Mouse (Mus musculus) lung, adult 18-20 months (tissue): ENCODE results near the gene Stard10.

Source experiments
- DNase-seq, 2 experiments: peaks; one replicate each; pipeline ENCODE4 v3.0.0; 2022; ENCODE audit warnings: mixed read lengths in 2 of 2

The Stard10 gene

DNA sequence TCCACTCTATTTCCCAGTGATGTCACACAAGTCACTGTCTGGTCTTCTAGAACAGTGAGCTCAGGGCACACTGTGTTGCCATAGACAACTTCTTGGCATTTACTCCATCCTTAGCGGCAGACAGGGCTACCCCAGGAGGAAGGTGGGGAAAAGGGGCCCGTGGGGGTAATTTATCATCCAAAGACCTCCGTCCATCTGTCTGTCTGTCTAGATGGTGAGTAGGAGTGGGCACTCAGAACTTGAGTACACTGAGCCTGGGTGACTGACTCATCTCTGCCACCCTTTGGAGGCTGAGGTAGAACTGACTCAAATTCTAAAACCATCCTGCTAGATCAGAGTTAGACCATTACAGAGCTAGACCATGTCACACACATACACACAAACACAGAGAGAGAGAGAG, at the start of gene Stard10:
Stard10 (plus strand) TSS at position 73 of the 400 bp plus-strand sequence.
- DNase-seq, result no peak

DNA sequence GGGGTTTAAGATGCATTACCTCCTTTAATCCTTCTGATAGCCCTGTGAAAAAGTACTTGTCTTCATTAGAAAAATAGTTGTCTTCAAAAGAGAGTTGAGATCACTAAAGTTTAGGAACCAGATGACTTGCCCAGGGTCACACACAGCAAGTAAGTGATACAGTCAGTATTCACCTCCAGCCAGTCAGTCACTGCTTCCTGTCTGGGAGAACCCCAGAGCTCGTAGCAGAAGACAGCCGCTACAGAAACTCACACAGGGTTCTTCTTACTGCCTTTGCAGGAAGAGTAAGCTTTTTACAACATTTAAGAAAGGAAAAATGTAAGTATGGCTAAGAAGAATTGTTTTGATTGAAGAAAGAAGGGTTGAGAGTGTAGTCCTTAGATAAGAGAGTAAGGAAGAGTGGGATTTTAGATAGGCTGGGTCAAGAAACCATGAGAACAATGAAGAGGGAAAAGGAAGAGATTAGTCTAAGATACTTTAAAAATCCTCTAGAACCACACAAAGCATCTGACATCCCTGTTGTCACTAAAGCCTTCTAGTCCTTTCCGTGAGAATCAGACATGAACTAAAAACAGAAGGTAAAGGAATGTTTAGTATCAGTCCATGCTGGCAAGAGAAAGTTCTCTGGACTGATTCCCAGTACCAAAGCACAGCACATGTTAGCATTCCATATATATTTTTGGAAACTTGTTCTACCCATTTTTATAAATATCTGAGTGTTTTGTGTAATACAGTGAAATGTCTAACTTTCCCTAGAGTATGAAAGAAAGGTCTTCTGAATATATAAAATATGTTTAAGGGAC, 49.2 kb upstream of the Stard10 start:
- no peak for DNase-seq

DNA sequence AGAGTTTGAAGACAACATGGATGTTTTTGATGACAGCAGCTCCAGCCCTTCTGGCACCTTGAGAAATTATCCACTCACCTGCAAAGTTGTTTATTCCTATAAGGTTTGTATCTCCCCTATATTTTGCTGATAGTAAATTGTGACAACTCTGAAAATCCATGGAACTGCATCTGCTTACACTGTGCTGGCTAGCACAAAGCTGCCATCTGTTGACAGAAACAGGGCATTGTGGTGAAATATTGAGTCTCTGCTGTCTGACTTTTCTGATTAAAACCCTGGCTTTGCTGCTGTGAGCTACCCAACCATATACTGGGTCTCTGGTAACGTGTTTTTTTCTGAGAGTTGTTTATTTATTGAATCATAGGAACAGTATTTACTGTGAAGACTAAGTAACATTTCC, 45.3 kb upstream of the Stard10 start:
- no peak for DNase-seq

DNA sequence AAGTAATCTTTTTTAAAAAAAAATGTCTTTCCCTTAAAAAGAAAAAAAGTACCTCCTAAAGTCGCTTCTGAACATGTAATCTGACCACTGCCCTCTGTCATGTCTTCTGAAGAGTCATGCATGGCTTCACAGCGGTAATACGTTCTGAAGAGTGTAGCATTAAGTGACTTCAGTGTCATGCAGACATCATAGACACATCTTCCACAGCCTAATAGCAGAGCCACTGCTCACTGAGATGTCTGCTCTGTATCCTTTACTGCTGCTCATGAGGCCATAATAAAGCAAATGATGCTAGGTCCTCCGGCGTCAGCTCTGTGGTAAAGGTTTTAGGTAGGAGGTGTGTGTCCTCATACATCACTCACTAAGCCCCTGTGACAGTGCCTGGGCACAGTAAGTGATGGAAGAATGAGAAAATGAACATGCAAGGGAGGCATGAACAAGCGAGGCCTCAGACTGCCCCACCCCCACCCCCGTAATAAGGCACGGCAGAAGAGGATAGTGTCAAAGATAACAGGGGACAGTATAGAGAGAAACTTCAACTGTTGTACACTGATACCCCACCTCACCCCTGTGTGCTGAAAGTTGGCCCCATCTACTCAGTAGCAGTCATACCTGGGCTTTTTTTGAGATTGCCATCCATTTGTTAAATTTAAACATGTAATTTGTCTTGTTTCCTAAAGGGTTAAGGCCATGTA, 44.3 kb upstream of the Stard10 start:
- DNase-seq, result no peak

- no peak for DNase-seq
These were observed 34.2 kb upstream of the Stard10 start for GRCm38 (mm10) chr7:101282721-101283120.

GRCm38 (mm10) chr7:101284504-101284903, 32.4 kb upstream of the Stard10 start:
- DNase-seq, result no peak

- no peak for DNase-seq
These were observed 30.0 kb upstream of the Stard10 start for GRCm38 (mm10) chr7:101286891-101287290.

DNA sequence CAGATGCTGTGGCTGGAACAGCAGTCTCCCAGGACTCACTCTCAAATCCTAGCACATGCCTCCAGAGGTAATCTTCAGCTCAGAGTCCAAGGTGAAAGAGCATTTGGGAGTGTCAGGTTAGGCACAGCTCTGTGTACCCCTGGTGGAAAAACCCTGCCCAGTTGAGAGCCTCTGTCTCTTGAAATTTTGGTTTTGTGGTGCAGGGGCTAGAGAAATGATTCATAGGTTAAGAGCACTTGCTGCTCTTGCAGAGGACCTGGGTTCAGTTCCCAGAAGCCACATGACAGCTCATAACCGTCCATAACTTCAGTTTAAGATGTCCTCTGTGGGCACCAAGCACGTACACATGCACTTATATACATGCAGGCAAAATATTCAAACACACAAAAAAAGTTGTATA, 29.1 kb upstream of the Stard10 start:
- no peak for DNase-seq

DNA sequence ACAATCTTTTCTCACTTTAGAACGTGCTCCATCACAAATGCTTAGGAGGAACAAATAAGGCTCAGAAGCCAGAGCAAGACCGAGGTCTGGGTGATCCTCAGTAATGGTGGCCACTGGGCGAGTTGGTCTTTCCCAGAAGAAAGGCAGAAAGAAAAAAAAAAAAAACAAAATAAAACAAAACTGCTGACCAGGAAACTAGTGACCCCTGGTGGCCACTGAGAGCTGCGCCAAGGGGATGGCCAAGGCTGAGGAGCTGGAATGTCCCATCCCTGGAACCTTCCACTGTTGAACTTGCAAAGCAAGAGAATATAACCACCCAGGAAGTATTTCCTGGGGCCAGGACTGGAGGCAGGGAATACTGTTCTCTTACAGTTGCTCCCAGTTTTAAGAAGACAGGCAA, 28.4 kb upstream of the Stard10 start:
- peak in 1 of 2 experiments; percentile 46 for DNase-seq

- no peak for DNase-seq
These were observed 26.5 kb upstream of the Stard10 start for GRCm38 (mm10) chr7:101290401-101290800.

- no peak for DNase-seq
These were observed 25.7 kb upstream of the Stard10 start for GRCm38 (mm10) chr7:101291211-101291610.

DNA sequence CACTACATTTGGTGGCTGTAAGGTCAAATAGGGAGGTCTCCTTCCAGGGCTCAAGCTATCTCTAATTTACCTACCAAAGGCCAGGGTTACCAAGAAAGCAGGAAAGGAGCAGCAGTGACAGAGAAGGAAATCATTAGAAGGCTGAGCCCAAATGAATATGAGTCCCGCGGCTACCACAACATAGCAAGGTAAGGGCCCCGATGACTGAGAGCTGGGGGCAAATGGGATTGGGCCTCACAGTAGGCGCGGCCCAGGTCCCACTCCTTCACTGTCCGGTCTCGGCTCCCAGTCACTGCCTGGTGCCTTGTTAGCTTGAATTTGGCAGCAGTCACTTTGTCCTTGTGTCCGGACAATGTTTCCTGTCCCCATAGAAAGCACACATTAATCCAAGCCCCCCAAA, 25.2 kb upstream of the Stard10 start:
- DNase-seq, result no peak

DNA sequence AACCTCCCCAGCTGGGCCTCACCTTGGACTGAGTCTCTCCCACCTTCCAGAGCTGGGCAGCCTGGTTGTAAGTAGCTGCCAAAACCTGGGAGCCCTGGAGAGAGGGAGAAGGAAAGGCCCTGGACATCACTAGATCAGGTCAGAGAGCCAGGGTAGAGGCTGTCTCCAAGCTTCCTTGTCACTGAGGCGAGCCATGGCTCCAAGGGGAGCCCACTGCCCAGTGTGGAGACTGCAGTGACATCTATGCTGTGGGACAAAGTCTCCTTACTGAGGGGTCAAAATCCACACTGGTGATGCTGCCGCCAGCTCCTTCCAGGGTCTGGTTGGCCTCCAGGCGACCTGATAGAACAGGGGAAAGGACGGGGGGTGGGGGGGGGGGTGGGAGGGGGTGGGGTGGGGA, 24.8 kb upstream of the Stard10 start:
- DNase-seq, result no peak

GRCm38 (mm10) chr7:101292696-101293095, 24.2 kb upstream of the Stard10 start:
- DNase-seq, result no peak

DNA sequence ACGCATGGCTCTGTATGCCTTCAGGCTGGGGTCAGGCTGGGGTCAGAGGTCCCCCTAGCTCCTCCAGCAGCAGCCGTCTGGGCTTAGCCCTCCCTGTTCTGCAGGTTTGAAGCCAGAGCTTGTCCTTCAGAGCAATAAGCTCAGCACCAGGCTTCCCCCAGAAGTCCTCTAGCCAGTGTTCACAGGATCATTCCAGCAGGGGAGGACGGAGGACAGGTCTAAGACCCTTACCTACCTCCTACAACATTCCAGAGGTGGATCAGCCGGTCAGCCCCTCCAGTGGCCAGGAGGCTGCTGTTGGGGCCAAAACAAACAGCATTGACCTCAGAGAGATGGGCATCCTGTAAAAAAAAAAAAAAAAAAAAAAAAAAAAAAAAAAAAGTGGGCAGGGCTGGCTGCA, 23.7 kb upstream of the Stard10 start:
- DNase-seq, result no peak

DNA sequence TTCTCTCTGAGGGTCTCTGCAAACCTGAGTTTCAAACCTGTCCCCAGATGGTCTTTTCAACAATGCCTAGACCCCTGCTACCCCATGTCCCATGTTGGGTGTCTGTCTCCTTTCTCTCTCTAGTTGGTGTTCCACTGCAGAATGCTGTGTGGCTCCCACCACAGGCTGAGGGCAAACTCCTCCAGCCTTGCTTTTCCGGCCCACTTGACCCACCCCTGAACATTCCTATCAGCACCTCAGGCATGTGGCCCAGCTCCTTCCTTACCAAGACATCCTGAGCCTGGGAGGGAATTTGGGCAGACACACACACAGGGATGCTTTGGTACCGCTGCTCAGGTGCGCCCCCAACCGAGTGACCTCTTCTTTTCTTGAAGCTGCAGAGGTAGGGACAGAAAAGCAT, 23.3 kb upstream of the Stard10 start:
- DNase-seq, result peak in 1 of 2 experiments; percentile 24

DNA sequence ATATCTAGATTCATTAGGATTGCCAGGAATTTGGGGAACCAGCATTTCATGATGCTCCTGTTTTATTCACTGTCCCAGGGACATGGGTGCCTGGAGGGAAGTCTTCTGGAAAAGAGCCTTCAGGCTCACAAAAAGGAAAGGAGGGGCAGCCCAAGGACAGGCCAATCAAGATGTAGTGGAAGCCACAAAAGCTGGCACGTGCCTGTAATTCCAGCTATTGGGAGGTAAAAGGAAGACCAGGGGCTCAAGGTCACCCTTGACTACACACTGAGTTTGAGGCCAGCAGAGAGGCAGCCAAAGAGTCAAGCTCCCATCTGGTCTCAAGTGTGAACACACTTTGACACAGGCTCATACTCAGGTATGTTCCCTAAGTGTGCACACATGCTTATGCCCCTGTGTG, 21.4 kb upstream of the Stard10 start:
- DNase-seq, result no peak

GRCm38 (mm10) chr7:101296252-101297022, 20.4 kb upstream of the Stard10 start:
- DNase-seq, result peak; percentile 76 to 85

DNA sequence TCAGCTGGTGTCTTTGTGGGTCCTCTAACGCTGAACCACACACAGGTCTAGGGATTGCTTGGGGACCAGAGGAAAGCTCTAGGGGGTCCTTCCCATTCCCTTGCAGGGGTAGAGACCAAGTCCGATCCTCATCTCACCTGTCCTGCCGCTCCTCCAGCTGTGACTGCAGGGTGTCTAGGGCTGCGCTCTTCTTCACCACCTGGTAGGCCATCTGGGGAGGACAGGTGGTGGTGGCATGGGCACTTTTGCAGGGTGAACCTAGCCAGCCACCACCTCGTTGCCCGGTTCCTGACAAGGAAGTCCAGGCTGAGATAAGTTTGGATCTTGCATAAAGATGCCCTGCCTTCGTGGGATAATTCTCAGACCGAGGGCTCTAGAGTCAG, 19.9 kb upstream of the Stard10 start:
- no peak for DNase-seq

GRCm38 (mm10) chr7:101298375-101298774, 18.5 kb upstream of the Stard10 start:
- no peak for DNase-seq

DNA sequence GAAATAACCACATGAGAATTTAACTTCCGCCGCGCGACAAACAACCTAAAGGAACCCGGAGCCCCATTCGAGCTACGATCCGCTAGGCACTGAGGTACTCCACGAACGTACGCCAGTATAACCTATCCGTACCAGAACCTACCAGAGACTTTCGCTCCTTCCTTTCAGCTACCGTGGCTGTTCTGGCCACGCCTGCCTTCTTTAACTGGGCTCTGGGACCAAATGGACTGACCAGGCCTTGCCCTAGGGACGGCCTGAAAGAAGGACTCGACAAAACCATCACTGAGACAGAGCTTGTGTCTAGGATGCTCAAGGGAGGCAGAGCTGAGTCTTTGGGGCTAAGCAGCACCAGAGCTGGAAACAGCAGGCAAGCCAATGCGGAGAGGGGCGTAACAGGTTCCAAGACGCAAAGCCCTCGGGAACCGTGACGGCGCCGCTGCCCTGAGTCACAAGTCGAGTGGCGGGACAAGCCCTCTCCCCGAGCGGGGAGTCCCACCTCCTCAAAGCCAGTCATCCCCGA, 15.5 kb upstream of the Stard10 start:
- peak in 1 of 2 experiments; percentile 29 for DNase-seq

- peak; percentile 95 to 96 for DNase-seq
These were observed 14.9 kb upstream of the Stard10 start, which contains the start of gene Atg16l2 for GRCm38 (mm10) chr7:101301881-101302456. TSS of gene Atg16l2 (minus strand) at chr7:101302251.

DNA sequence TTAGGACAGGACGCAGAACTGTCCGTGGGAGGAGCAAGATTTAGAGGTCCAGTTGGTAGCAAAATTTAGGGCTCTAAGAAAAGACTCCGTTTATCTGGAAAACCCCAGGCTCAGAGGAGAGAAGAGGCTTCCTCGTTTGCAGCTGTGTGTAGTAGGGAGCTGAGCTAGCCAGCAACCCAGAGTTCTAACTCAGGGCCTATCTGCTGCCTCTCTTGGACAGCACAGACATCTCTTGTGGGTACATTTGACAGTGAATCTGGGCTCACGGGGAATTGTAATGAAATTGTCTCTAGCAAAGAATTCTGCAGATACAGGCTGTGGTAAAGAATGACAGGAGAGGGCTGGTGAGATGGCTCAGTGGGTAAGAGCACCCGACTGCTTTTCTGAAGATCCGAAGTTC, 14.2 kb upstream of the Stard10 start:
- DNase-seq, result no peak
